Mouse (Mus musculus) heart, postnatal 4 days (tissue): ENCODE data around the gene Krtap3-3. TPM values are rescaled to one million over a fixed set of nuclear protein-coding genes. Genes with fewer than 3 reads are reported as not detected.
"Not testable (repeated sequence)": the region's sequence is repeated elsewhere in the genome, so short reads cannot be mapped to it uniquely, and the experiment has no call there.

Experiments used
- DNase-seq: peaks from one replicate; pipeline ENCODE4 v3.0.0; 2021
- total RNA-seq, 2 experiments: library from RNA; stranded (reverse); gene quantifications; 2 replicates each; pipeline ENCODE4 v1.2.3; 2021

Gene Krtap3-3
- total RNA-seq, result not detected

- DNase-seq, result no peak
Observed at GRCm38 (mm10) chr11:99550765-99551164, at the start of gene Krtap3-3. Gene Krtap3-3, minus strand, starts transcription at chr11:99550865.

- DNase-seq, result not testable (repeated sequence)
Observed at GRCm38 (mm10) chr11:99597742-99598141, 47.1 kb upstream of the Krtap3-3 start, which contains the start of gene Krtap9-3. Gene Krtap9-3, minus strand, starts transcription at chr11:99598105.

- no peak for DNase-seq
Observed at GRCm38 (mm10) chr11:99590981-99591380, 40.3 kb upstream of the Krtap3-3 start, which contains the start of gene Krtap1-3. Gene Krtap1-3, minus strand, starts transcription at chr11:99591339.

- DNase-seq, result no peak
Observed at GRCm38 (mm10) chr11:99585096-99585495, 34.4 kb upstream of the Krtap3-3 start.

GRCm38 (mm10) chr11:99583245-99583704, 32.6 kb upstream of the Krtap3-3 start, which contains the start of gene Krtap1-4:
Gene Krtap1-4, minus strand, starts transcription at chr11:99583654.
- no peak for DNase-seq

GRCm38 (mm10) chr11:99581564-99581963, 30.9 kb upstream of the Krtap3-3 start:
- no peak for DNase-seq

- DNase-seq, result no peak
Observed at GRCm38 (mm10) chr11:99581051-99581450, 30.4 kb upstream of the Krtap3-3 start.

- DNase-seq, result no peak
Observed at GRCm38 (mm10) chr11:99580636-99581035, 30.0 kb upstream of the Krtap3-3 start, which contains the start of gene Krtap1-5. Gene Krtap1-5, minus strand, starts transcription at chr11:99581016.

- DNase-seq, result peak; percentile 80
Observed at GRCm38 (mm10) chr11:99574106-99574505, 23.4 kb upstream of the Krtap3-3 start.

- DNase-seq, result no peak
Observed at GRCm38 (mm10) chr11:99573164-99573563, 22.5 kb upstream of the Krtap3-3 start.

GRCm38 (mm10) chr11:99566530-99566929, 15.9 kb upstream of the Krtap3-3 start, which contains the start of gene Krtap3-1:
Gene Krtap3-1, minus strand, starts transcription at chr11:99566630.
- no peak for DNase-seq

- DNase-seq, result no peak
Observed at GRCm38 (mm10) chr11:99562580-99562979, 11.9 kb upstream of the Krtap3-3 start.

- DNase-seq, result no peak
Observed at GRCm38 (mm10) chr11:99559366-99559765, 8.7 kb upstream of the Krtap3-3 start, which contains the start of gene Gm11939. Gene Gm11939, minus strand, starts transcription at chr11:99559466.

- DNase-seq, result no peak
Observed at GRCm38 (mm10) chr11:99557976-99558745, 7.5 kb upstream of the Krtap3-3 start.

- DNase-seq, result no peak
Observed at GRCm38 (mm10) chr11:99556753-99557152, 6.1 kb upstream of the Krtap3-3 start, which contains the start of gene Krtap3-2. Gene Krtap3-2, minus strand, starts transcription at chr11:99556853.

- DNase-seq, result no peak
Observed at GRCm38 (mm10) chr11:99556195-99556594, 5.5 kb upstream of the Krtap3-3 start.

- DNase-seq, result no peak
Observed at GRCm38 (mm10) chr11:99547892-99548291, 2.8 kb downstream of the Krtap3-3 start.

GRCm38 (mm10) chr11:99539721-99540120, 10.9 kb downstream of the Krtap3-3 start:
- peak; percentile 47 for DNase-seq

GRCm38 (mm10) chr11:99521288-99521860, 29.3 kb downstream of the Krtap3-3 start, which contains the start of gene Krt39:
Gene Krt39, minus strand, starts transcription at chr11:99521338.
- no peak for DNase-seq

- no peak for DNase-seq
Observed at GRCm38 (mm10) chr11:99514098-99514497, 36.6 kb downstream of the Krtap3-3 start.
